Mouse (Mus musculus) midbrain, embryonic 11.5 days (tissue): ENCODE results near the gene Slc39a1. TPM values are rescaled to one million over a fixed set of nuclear protein-coding genes. Genes with fewer than 3 reads are reported as not detected.
A peak's percentile ranks its signal among the peaks of the same experiment; 100 is the strongest.

Source experiments
- ATAC-seq: fragments of 200-750 bp; cut with Nextera tagmentation; 2 replicates; pipeline ENCODE4 v1.8.0; 2017; ENCODE audit warnings: moderate TSS enrichment, moderate library complexity; ENCODE audit not compliant: low FRiP score
- DNase-seq: peaks from one replicate; pipeline ENCODE4 v3.0.0; 2015; ENCODE audit warnings: low spot score; ENCODE audit errors: missing footprints
- H3K27ac ChIP-seq: fragments of 300-500 bp; sonication (generic); 2 replicates; pipeline ENCODE4 v1.5.1; 2014; ENCODE audit warnings: low read depth, low read length
- H3K27me3 ChIP-seq: fragments of 300-500 bp; sonication (generic); 2 replicates; pipeline ENCODE4 v1.6.1; 2014; ENCODE audit warnings: mild to moderate bottlenecking, low read length, moderate library complexity, mixed read lengths; ENCODE audit not compliant: control insufficient read depth, insufficient read depth
- H3K36me3 ChIP-seq: fragments of 300-500 bp; sonication (generic); 2 replicates; pipeline ENCODE4 v1.6.1; 2014; ENCODE audit warnings: mild to moderate bottlenecking, low read length, moderate library complexity, mixed read lengths; ENCODE audit not compliant: control insufficient read depth, insufficient read depth
- H3K4me1 ChIP-seq: fragments of 300-500 bp; sonication (generic); 2 replicates; pipeline ENCODE4 v1.6.1; 2014; ENCODE audit warnings: low read length; ENCODE audit not compliant: control insufficient read depth, insufficient read depth
- H3K4me2 ChIP-seq: fragments of 300-500 bp; sonication (generic); 2 replicates; pipeline ENCODE4 v1.6.1; 2014; ENCODE audit warnings: mild to moderate bottlenecking, moderate library complexity
- H3K4me3 ChIP-seq: fragments of 300-500 bp; sonication (generic); 2 replicates; pipeline ENCODE4 v1.5.1; 2014; ENCODE audit warnings: low read depth, low read length
- H3K9ac ChIP-seq: fragments of 300-500 bp; sonication (generic); 2 replicates; pipeline ENCODE4 v1.6.1; 2014; ENCODE audit warnings: low read length
- H3K9me3 ChIP-seq: fragments of 300-500 bp; sonication (generic); 2 replicates; pipeline ENCODE4 v1.6.1; 2016; ENCODE audit warnings: low read length; ENCODE audit not compliant: control insufficient read depth
- WGBS: fragments of 180-500 bp; shearing (Covaris S2); extraction: QIAGEN DNeasy Blood & Tissue Kit; methylation state at CpG from one replicate; pipeline ENCODE4 v1.1.7; 2014; 5-methylcytosine and 5-hydroxymethylcytosine counted together
- polyA plus RNA-seq: library from polyadenylated mRNA; unstranded; fragments of >200 nt; fragmentation: Nextera tagmentation; extraction: Ambion mirVana; gene quantifications from 2 replicates; pipeline ENCODE4 v1.2.1, GENCODE M21; 2014

Slc39a1 gene
- polyA plus RNA-seq, 1 experiment from 2014 or later: 59.4 TPM

GRCm38 (mm10) chr3:90231075-90231474, 16.9 kb upstream of the Slc39a1 start:
- Histone ChIP-seq H3K4me1 (peaks cover 5% of the 10 kb centered on the region; the same call in 1 of the 2 replicates), H3K4me2 (peak overlapping the region; percentile 83), H3K27me3 (no peaks in the 10 kb centered on the region), H3K27ac (peak overlapping the region; percentile 45; the same call in 1 of the 2 replicates), H3K9ac (peak overlapping the region; percentile 83), H3K9me3 (no peaks in the 10 kb centered on the region), H3K36me3 (peaks cover 3% of the 10 kb centered on the region; the same call in 1 of the 2 replicates), H3K4me3 (peak overlapping the region; percentile 83)
- 15% methylated on average over 8 of the region's 8 CpGs for WGBS
- DNase-seq: no peak
- no peak for ATAC-seq

- Histone ChIP-seq H3K27me3 (no peaks in the 10 kb centered on the region), H3K4me2 (peak within 1 kb of the TSS; percentile 83), H3K9ac (peak within 1 kb of the TSS; percentile 83), H3K4me3 (peak within 1 kb of the TSS; percentile 83), H3K9me3 (no peaks in the 10 kb centered on the region), H3K27ac (peak within 1 kb of the TSS; percentile 45), H3K4me1 (peaks cover 5% of the 10 kb centered on the region; the same call in 1 of the 2 replicates), H3K36me3 (peaks cover 3% of the 10 kb centered on the region; the same call in 1 of the 2 replicates)
- ATAC-seq (peak; percentile 97), DNase-seq (peak; percentile 98)
- under 1% methylated on average over 61 of the region's 61 CpGs for WGBS
Measured at GRCm38 (mm10) chr3:90231507-90232333, 16.3 kb upstream of the Slc39a1 start, which contains the start of gene Jtb. Gene Jtb, plus strand, starts transcription at chr3:90231597.

GRCm38 (mm10) chr3:90241251-90241650, 6.7 kb upstream of the Slc39a1 start:
- H3K36me3 ChIP-seq: no peaks in the 10 kb centered on the region
- H3K4me1 ChIP-seq: peaks cover 6% of the 10 kb centered on the region
- peak; percentile 70 for DNase-seq
- WGBS: 92% methylated on average over 2 of the region's 2 CpGs
- H3K9me3 ChIP-seq: no peaks in the 10 kb centered on the region
- no peak overlapping the region for H3K27ac ChIP-seq
- no peak overlapping the region for H3K9ac ChIP-seq
- H3K4me3 ChIP-seq: no peak overlapping the region
- no peak for ATAC-seq
- no peak overlapping the region for H3K4me2 ChIP-seq
- H3K27me3 ChIP-seq: no peaks in the 10 kb centered on the region

- Histone ChIP-seq H3K9me3 (no peaks in the 10 kb centered on the region), H3K4me2 (no peak overlapping the region), H3K4me3 (no peak overlapping the region), H3K27ac (no peak overlapping the region), H3K9ac (no peak overlapping the region), H3K4me1 (peaks cover 6% of the 10 kb centered on the region), H3K27me3 (no peaks in the 10 kb centered on the region), H3K36me3 (no peaks in the 10 kb centered on the region)
- 82% methylated on average over 10 of the region's 10 CpGs for whole genome bisulfite sequencing
- DNase-seq (no peak), ATAC-seq (no peak)
Measured at GRCm38 (mm10) chr3:90241669-90242358, 6.2 kb upstream of the Slc39a1 start.

GRCm38 (mm10) chr3:90242984-90243775, 4.8 kb upstream of the Slc39a1 start, which contains the start of gene Creb3l4:
Gene Creb3l4, minus strand, starts transcription at chr3:90243512.
- DNase-seq (peak; percentile 96), ATAC-seq (peak; percentile 79)
- WGBS: under 1% methylated on average over 19 of the region's 19 CpGs
- Histone ChIP-seq H3K4me2 (peak within 1 kb of the TSS; percentile 55), H3K4me1 (peaks cover 10% of the 10 kb centered on the region), H3K9me3 (no peaks in the 10 kb centered on the region), H3K36me3 (no peaks in the 10 kb centered on the region), H3K27me3 (no peaks in the 10 kb centered on the region), H3K9ac (peak within 1 kb of the TSS; percentile 59), H3K4me3 (peak within 1 kb of the TSS; percentile 25), H3K27ac (no peak within 1 kb of the TSS)

- no peaks in the 10 kb centered on the region for H3K27me3 ChIP-seq
- H3K4me2 ChIP-seq: no peak overlapping the region
- WGBS: 86% methylated on average over 2 of the region's 2 CpGs
- no peak for ATAC-seq
- no peaks in the 10 kb centered on the region for H3K9me3 ChIP-seq
- H3K4me3 ChIP-seq: no peak overlapping the region
- H3K36me3 ChIP-seq: no peaks in the 10 kb centered on the region
- H3K27ac ChIP-seq: no peak overlapping the region
- H3K4me1 ChIP-seq: peaks cover 17% of the 10 kb centered on the region
- DNase-seq: peak; percentile 17
- no peak overlapping the region for H3K9ac ChIP-seq
Measured at GRCm38 (mm10) chr3:90245406-90245805, 2.6 kb upstream of the Slc39a1 start.

- Histone ChIP-seq H3K27me3 (no peaks in the 10 kb centered on the region), H3K36me3 (peaks cover 8% of the 10 kb centered on the region), H3K4me3 (peak overlapping the region; percentile 56), H3K9me3 (no peaks in the 10 kb centered on the region), H3K4me1 (peaks cover 17% of the 10 kb centered on the region), H3K4me2 (peak overlapping the region; percentile 91), H3K9ac (peak overlapping the region; percentile 71), H3K27ac (peak overlapping the region; percentile 85)
- ATAC-seq: peak; percentile 15; the same call in 1 of the 2 replicates
- no peak for DNase-seq
- 0% methylated on average over 3 of the region's 3 CpGs for WGBS
Measured at GRCm38 (mm10) chr3:90247630-90247959, 377 bp upstream of the Slc39a1 start.

GRCm38 (mm10) chr3:90248746-90249100, 751 bp downstream of the Slc39a1 start:
- H3K36me3 ChIP-seq: peaks cover 8% of the 10 kb centered on the region
- DNase-seq: no peak
- WGBS: 9% methylated on average over 10 of the region's 10 CpGs
- H3K4me1 ChIP-seq: peaks cover 11% of the 10 kb centered on the region
- peak overlapping the region; percentile 71 for H3K9ac ChIP-seq
- H3K4me3 ChIP-seq: peak overlapping the region; percentile 56
- peak overlapping the region; percentile 91 for H3K4me2 ChIP-seq
- H3K9me3 ChIP-seq: no peaks in the 10 kb centered on the region
- H3K27ac ChIP-seq: no peak overlapping the region; the same call in 1 of the 2 replicates
- H3K27me3 ChIP-seq: no peaks in the 10 kb centered on the region
- no peak for ATAC-seq
